Mouse (Mus musculus) hindbrain, embryonic 11.5 days (tissue): ENCODE measurements around the gene Hpca. TPM values are rescaled to one million over a fixed set of nuclear protein-coding genes. Genes with fewer than 3 reads are reported as not detected.

Experiments
- ATAC-seq: fragments of 200-750 bp; cut with Nextera tagmentation; 2 replicates; pipeline ENCODE4 v1.8.0; 2017; ENCODE audit warnings: mild to moderate bottlenecking, moderate TSS enrichment, moderate library complexity; ENCODE audit not compliant: low FRiP score
- DNase-seq: peaks from one replicate; pipeline ENCODE4 v3.0.0-alpha.2; 2015; ENCODE audit warnings: low spot score
- H3K27ac ChIP-seq: fragments of 300-500 bp; sonication (generic); 2 replicates; pipeline ENCODE4 v1.5.1; 2014; ENCODE audit warnings: mild to moderate bottlenecking, low read depth, low read length
- H3K27me3 ChIP-seq: fragments of 300-500 bp; sonication (generic); 2 replicates; pipeline ENCODE4 v1.6.1; 2014; ENCODE audit warnings: mild to moderate bottlenecking, low read length, moderate library complexity, mixed read lengths; ENCODE audit not compliant: control insufficient read depth, insufficient read depth
- H3K36me3 ChIP-seq: fragments of 300-500 bp; sonication (generic); 2 replicates; pipeline ENCODE4 v1.6.1; 2014; ENCODE audit warnings: mild to moderate bottlenecking, low read length, moderate library complexity, mixed read lengths; ENCODE audit not compliant: control insufficient read depth, insufficient read depth
- H3K4me1 ChIP-seq: fragments of 300-500 bp; sonication (generic); replicated peaks from 2 replicates; pipeline ENCODE4 v1.6.1; 2014; ENCODE audit warnings: low read length, mixed read lengths; ENCODE audit not compliant: control insufficient read depth, insufficient read depth
- H3K4me2 ChIP-seq: fragments of 300-500 bp; sonication (generic); replicated peaks from 2 replicates; pipeline ENCODE4 v1.6.1; 2014; ENCODE audit warnings: mild to moderate bottlenecking, low read depth, low read length
- H3K4me3 ChIP-seq: fragments of 300-500 bp; sonication (generic); 2 replicates; pipeline ENCODE4 v1.5.1; 2014; ENCODE audit warnings: low read depth, low read length
- H3K9ac ChIP-seq: fragments of 300-500 bp; sonication (generic); 2 replicates; pipeline ENCODE4 v1.6.1; 2014; ENCODE audit warnings: low read depth, low read length
- H3K9me3 ChIP-seq: fragments of 300-500 bp; sonication (generic); 2 replicates; pipeline ENCODE4 v1.6.1; 2016; ENCODE audit warnings: low read length; ENCODE audit not compliant: control insufficient read depth
- WGBS: fragments of 180-500 bp; shearing (Covaris S2); extraction: QIAGEN DNeasy Blood & Tissue Kit; methylation state at CpG from one replicate; pipeline ENCODE4 v1.1.7; 2014; 5-methylcytosine and 5-hydroxymethylcytosine counted together
- polyA plus RNA-seq: library from polyadenylated mRNA; unstranded; fragments of >200 nt; fragmentation: Nextera tagmentation; extraction: Ambion mirVana; gene quantifications from 2 replicates; pipeline ENCODE4 v1.2.1, GENCODE M21; 2014

Gene Hpca
- polyA plus RNA-seq, 1 experiment from 2014 or later: 2.6 TPM

DNA sequence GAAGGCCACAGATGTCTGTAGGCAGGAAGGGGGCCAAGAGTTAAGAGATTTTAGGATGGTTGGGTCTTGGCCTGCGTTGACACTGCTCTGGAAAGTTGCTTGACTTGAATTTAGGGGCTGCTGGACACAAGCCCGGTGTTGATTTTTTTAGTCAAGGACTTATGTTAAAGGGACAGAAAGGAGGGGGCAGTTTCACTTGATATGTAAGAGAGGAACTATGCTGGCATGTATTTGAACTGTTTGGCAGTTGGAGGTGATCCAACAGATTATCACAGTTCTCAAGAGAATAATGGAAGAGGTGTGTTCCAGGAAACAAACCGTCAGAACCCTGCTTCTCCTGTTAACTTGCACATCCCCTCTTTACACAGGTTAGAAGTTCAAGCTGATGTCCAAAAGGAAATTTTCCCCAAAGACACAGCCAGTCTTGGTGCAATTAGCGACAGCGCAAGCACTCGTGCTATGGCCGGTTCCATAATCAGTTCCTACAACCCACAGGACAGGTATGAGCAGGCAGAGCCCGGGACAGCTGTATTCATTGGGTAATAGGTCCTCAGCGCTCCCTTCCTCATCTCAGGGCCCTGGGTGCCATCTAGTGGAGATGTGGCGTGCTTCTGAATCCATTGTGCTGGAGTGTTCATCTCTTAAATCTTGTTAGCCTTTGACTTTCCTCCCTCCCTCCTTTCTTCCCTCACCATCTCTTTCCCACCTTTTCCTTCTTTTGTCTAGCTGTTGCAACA is 39.3 kb downstream of the Hpca start:
- DNase-seq (peak; percentile 79), ATAC-seq (no peak)
- Histone ChIP-seq H3K9ac (no peak overlapping the region), H3K4me1 (no peaks in the 10 kb centered on the region), H3K4me2 (no peak overlapping the region), H3K9me3 (no peaks in the 10 kb centered on the region), H3K27ac (no peak overlapping the region), H3K4me3 (no peak overlapping the region), H3K36me3 (0 out of 2 replicates have a peak, but pooled peaks cover 3% of the 10 kb centered on the region), H3K27me3 (no peaks in the 10 kb centered on the region)
- WGBS: 57% methylated on average over 10 of the region's 10 CpGs

- Histone ChIP-seq H3K9me3 (no peaks in the 10 kb centered on the region), H3K36me3 (0 out of 2 replicates have a peak, but pooled peaks cover 3% of the 10 kb centered on the region), H3K4me2 (no peak overlapping the region), H3K4me3 (no peak overlapping the region), H3K27ac (no peak overlapping the region), H3K9ac (no peak overlapping the region), H3K4me1 (no peaks in the 10 kb centered on the region), H3K27me3 (no peaks in the 10 kb centered on the region)
- DNase-seq (no peak), ATAC-seq (no peak)
- 87% methylated on average over 3 of the region's 3 CpGs for WGBS
Observed at GRCm38 (mm10) chr4:129081939-129082338, 39.9 kb downstream of the Hpca start.

GRCm38 (mm10) chr4:129081512-129081911 is 40.3 kb downstream of the Hpca start:
- 87% methylated on average over 6 of the region's 6 CpGs for WGBS
- Histone ChIP-seq H3K27me3 (no peaks in the 10 kb centered on the region), H3K4me1 (no peaks in the 10 kb centered on the region), H3K4me2 (no peak overlapping the region), H3K27ac (no peak overlapping the region), H3K4me3 (no peak overlapping the region), H3K9ac (no peak overlapping the region), H3K36me3 (0 out of 2 replicates have a peak, but pooled peaks cover 7% of the 10 kb centered on the region), H3K9me3 (no peaks in the 10 kb centered on the region)
- no peak for ATAC-seq
- no peak for DNase-seq

DNA sequence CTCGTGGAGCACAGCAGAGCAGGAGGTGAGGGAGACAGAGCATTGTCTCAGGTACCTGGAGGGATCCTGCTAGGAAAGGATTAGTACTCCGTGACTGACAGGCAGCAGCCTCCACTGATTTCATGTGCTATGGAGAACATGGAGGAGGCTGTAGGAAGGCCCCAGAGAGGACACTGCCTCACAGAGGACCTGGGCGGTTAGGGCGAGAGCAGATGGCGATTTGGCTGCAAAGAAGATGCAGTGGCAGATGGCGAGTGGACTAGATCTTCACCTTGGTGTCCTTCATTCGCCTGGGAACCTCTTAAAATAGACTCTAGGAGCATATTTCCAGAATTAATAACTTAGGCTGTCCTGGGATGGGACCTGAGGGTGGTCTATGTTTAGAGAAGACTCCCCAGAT is 40.8 kb downstream of the Hpca start:
- no peak overlapping the region for H3K4me3 ChIP-seq
- H3K36me3 ChIP-seq: 0 out of 2 replicates have a peak, but pooled peaks cover 7% of the 10 kb centered on the region
- H3K27ac ChIP-seq: no peak overlapping the region
- no peak overlapping the region for H3K9ac ChIP-seq
- H3K27me3 ChIP-seq: no peaks in the 10 kb centered on the region
- DNase-seq (no peak), ATAC-seq (no peak)
- 81% methylated on average over 7 of the region's 7 CpGs for WGBS
- H3K4me2 ChIP-seq: no peak overlapping the region
- H3K9me3 ChIP-seq: no peaks in the 10 kb centered on the region
- H3K4me1 ChIP-seq: no peaks in the 10 kb centered on the region

- Histone ChIP-seq H3K4me2 (no peak overlapping the region), H3K9me3 (no peaks in the 10 kb centered on the region), H3K27ac (no peak overlapping the region), H3K27me3 (no peaks in the 10 kb centered on the region), H3K9ac (no peak overlapping the region), H3K4me3 (no peak overlapping the region), H3K36me3 (0 out of 2 replicates have a peak, but pooled peaks cover 10% of the 10 kb centered on the region), H3K4me1 (no peaks in the 10 kb centered on the region)
- DNase-seq (no peak), ATAC-seq (no peak)
- 97% methylated on average over 9 of the region's 9 CpGs for WGBS
Observed at GRCm38 (mm10) chr4:129079126-129079525, 42.7 kb downstream of the Hpca start.

- H3K27me3 ChIP-seq: no peaks in the 10 kb centered on the region
- 95% methylated on average over 4 of the region's 4 CpGs for WGBS
- H3K9me3 ChIP-seq: no peaks in the 10 kb centered on the region
- no peak overlapping the region for H3K27ac ChIP-seq
- H3K36me3 ChIP-seq: no peaks in the 10 kb centered on the region
- no peak overlapping the region for H3K9ac ChIP-seq
- no peak for DNase-seq
- no peaks in the 10 kb centered on the region for H3K4me1 ChIP-seq
- H3K4me3 ChIP-seq: no peak overlapping the region
- H3K4me2 ChIP-seq: no peak overlapping the region
- no peak for ATAC-seq
Observed at GRCm38 (mm10) chr4:129068848-129069247, 53.0 kb downstream of the Hpca start.

- 81% methylated on average over 5 of the region's 5 CpGs for WGBS
Observed at GRCm38 (mm10) chr4:129067638-129068415, 54.0 kb downstream of the Hpca start.

DNA sequence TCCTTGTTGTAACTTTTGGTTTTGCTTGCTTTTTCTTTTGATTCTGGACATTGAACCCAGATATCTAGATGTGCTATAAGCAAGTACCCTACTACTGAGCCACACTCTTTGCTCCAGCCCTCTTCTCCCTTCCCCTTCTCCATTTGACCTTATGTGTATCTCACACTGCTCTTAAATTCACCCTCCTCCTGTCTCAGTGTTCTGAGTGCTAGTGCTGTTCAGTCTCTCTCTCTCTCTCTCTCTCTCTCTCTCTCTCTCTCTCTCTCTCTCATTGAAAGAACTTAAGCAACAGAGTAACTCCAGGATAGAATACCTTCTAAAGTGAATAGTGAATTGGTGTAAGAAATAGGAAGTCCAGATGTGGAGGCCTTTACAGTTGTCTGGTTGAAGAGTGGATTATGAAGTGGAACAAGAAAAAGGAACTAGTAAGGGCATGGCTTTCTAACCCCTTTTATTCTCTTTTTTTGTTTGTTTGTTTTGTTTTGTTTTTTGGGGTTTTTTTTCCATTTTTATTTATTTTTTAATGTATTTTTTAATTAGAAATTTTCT is 56.1 kb downstream of the Hpca start:
- no peak for ATAC-seq
- no peaks in the 10 kb centered on the region for H3K27me3 ChIP-seq
- no peak overlapping the region for H3K4me2 ChIP-seq
- no peak overlapping the region for H3K4me3 ChIP-seq
- H3K9ac ChIP-seq: no peak overlapping the region
- H3K27ac ChIP-seq: no peak overlapping the region
- H3K9me3 ChIP-seq: no peaks in the 10 kb centered on the region
- DNase-seq: no peak
- H3K4me1 ChIP-seq: no peaks in the 10 kb centered on the region
- no peaks in the 10 kb centered on the region for H3K36me3 ChIP-seq

More at GRCm38 (mm10) chr4:129067638-129068415, 54.0 kb downstream of the Hpca start:
- no peaks in the 10 kb centered on the region for H3K4me1 ChIP-seq
- no peaks in the 10 kb centered on the region for H3K9me3 ChIP-seq
- H3K9ac ChIP-seq: no peak overlapping the region
- no peak for ATAC-seq
- no peak overlapping the region for H3K27ac ChIP-seq
- H3K4me3 ChIP-seq: no peak overlapping the region
- DNase-seq: no peak
- H3K4me2 ChIP-seq: no peak overlapping the region
- no peaks in the 10 kb centered on the region for H3K27me3 ChIP-seq
- H3K36me3 ChIP-seq: no peaks in the 10 kb centered on the region
